Mouse (Mus musculus): ENCODE results near the gene Snap91.

DNA sequence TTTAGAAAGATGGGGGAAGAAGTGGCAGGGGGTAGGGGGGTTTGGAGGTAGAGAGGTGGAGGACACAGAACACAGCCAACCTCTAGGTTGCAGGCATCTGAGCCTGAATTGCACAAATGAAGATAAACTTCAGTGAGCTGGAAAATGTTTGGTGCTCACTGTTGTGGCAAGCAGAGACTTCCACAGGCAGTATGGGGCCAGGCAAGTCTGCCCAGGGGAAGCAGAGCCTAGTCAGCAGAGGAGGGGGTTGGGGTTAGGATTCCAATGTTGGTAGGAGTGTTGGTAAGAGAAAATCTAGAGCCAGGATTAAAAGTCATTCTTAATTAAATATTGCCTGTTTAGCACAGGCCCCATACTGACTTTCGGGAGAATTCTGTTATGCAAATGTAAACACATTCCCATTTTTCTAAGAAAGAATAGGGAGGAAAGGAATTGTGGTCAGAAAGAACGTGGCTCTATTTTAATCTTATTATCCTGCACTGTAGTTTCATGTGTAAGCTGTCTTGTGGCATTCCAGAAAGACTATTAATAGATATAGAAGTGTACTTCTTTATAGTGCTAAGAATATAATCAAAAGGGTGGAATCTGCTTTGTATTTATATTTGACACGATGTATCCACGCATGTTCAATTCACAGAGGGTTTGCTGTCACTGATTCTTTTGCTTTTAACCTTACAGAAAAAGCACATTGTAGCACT, 19.2 kb upstream of the Snap91 start:
- TF ChIP-seq CTCF (IDR thresholded peaks at IDR 0.05; ENCODE audit: insufficient read depth, low read length): no peak
- TF ChIP-seq POLR2A (IDR thresholded peaks at IDR 0.05; ENCODE audit: borderline replicate concordance, extremely low read depth, low read depth, low read length): no peak
